Mouse (Mus musculus): ENCODE data around the gene Tstd2. TPM values are rescaled to one million over a fixed set of nuclear protein-coding genes. Genes with fewer than 3 reads are reported as not detected.

Gene Tstd2
- total RNA-seq, 2 experiments from 2014 or later: 14.5 to 15.1 TPM

DNA sequence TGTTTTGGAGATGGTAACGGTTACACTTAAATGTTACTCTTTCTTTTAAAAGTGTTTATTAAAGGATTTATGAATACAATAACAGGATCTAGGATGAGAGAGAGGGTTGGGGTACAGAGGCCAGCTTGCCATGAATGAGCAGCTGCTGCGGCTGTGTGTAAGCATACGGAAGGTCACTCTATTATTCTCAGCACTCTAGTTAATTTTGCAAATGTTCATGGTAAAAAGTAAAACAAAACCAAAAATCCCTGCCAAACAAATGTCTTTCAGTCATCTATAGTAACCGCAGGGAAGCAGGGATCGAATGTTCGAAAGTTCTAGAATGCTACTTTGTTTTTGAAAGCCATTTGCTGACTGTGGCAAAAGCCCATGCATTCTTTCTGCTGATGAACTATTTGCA, 15.1 kb downstream of the Tstd2 start:
- no peak for DNase-seq (ENCODE audit: low spot score)
- intact Hi-C loops (cut with DNase I): loop anchor here (5.0 kb wide), 1 partner anchor 106 kb away; no protein-coding TSS in a partner anchor

DNA sequence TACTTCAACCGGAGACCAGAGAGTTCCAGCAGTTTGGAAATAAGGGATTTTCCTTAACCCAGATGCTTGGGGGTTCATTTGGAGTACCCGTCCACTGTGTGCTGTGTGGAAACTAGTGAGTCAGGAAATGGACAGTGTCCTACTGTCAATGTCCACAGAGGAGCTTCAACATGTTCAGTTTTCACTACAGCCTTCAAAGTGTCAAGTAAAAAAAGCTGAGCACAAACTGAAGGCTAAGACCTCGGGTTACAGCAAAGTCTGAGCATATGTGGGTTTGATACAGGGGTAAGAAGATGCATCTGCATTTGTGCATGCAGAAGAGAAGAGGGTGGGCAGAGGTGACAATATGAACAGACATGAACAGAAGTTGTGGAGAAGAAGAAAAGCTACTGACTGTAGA, 17.7 kb downstream of the Tstd2 start:
- intact Hi-C loops (cut with DNase I): loop anchor here (5.0 kb wide), 1 partner anchor 103 kb away; no protein-coding TSS in a partner anchor
- DNase-seq (ENCODE audit: low spot score): no peak

DNA sequence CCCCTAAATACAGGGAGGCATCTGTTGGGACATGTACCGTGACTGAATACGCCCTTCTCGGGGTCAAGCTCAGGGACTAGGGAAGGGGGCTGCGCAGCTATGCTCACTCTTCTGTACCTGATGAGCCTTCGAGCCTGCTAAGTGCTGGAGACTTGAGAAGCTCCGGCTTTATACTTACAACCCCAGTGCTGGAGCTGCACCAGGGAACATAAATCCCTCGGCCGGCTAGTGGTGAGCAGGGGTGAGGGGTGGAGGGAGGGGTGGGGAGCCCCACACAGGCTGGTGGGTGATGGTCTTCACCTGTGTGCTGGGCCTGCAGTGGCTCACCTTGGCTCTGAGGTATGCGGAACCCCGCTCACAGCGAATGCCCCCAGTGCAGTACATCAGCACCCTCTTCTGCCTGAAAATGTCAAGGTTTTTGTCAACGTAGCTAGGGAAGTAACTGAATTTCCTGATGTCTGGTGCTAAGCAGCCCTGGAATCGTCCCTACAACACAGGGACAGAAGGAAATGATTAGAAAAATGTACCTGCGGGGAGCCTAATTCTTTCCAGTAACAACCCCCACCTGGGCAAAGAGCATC, 18.9 kb downstream of the Tstd2 start:
- intact Hi-C loops (cut with DNase I): loop anchor here (5.0 kb wide), 1 partner anchor 102 kb away; no protein-coding TSS in a partner anchor

DNA sequence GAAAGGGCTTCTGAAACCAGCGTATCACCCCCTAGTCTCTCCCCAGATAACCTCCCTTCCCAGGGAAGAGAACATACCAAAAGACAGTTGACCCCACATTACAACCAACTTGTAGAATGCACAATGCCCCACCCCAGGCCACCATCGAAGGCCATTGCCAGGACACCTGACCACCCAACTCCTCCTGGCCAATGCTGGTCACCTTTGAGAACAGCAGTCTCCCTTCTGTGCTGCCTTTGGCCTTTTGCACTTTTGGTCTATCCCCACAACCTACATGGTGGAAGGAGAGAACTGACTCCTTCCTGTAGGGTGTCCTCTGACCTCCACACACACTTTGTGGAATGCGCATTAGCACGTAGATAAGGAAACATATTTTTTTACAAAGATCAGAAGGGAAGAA, 21.0 kb downstream of the Tstd2 start:
- intact Hi-C loops (cut with DNase I): no loop called here

More for the DNA sequence above, 18.9 kb downstream of the Tstd2 start:
- DNase-seq (ENCODE audit: low spot score): no peak

DNA sequence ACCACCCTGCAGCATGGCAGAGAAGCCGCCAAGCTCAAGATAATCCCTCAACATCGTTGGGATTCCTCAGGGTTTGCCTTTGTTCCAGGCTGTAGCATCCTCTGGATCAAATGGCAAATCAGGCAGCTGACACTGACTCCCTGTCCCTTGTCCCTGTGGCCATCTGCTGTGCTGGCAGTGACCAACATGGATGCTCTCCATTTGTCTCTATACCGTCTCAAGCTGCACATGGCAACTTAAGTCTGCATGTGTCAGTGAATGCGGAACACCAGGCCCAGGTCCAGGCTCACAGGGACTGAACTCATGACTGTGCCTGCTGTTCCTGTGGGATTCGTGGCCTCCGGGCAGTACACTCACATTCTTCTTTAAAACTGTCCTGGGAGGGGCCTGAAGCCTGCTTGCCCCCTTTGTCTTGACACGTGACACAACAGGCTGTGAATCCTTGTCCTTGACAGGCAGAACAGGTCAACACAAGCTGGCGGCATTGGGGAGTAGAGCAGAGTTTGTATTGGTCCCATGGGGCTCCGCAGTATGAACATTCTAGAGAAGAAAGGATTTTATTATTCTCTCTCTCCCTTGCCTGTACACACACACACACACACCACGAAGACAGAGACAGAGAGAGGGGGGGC, 21.8 kb downstream of the Tstd2 start:
- DNase-seq (ENCODE audit: low spot score): no peak
- intact Hi-C loops (cut with DNase I): no loop called here

More for the DNA sequence above, 21.0 kb downstream of the Tstd2 start:
- no peak for DNase-seq (ENCODE audit: low spot score)

DNA sequence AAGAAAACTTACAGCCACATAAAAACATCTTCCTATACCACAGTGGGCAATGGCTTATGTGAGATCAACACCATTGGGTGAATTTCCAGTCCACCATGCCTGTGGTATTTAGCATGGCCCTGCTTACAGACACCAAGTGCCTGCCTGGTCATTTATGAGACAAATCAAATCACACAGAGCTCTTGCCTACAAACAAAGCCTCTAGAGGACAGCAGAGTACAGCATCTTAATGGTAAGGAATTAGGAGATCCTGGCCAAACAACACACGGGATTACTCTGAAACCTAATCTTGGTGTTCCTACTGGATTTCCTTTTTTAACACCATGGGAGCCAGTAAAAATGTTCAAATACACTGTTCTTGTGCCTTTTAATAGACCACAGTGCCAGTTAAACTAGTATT, 23.2 kb downstream of the Tstd2 start:
- intact Hi-C loops (cut with DNase I): no loop called here

DNA sequence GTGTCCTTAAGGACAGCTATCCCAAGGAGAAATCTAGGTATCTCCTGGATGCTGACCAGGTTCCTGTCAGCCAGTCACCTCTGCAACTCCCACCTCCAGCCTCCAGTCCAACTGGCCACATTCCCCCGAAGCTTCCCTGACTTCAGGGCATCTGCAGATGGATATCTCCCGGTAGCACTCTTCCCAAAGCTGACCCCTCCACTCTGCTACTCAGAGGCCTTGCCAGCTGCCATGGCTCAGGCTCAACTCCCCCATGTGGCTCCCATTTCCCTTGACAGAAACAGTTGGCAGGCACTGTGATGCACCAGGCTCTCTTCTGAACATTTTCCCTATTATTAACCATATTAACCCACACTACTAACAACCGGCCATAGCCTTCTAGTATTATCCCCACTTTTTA, 27.1 kb downstream of the Tstd2 start:
- DNase-seq (ENCODE audit: low spot score): no peak
- intact Hi-C loops (cut with DNase I): loop anchor here (5.0 kb wide), 1 partner anchor 74 kb away; the partner anchor contains the start of gene Tmod1

More for the DNA sequence above, 23.2 kb downstream of the Tstd2 start:
- no peak for DNase-seq (ENCODE audit: low spot score)

DNA sequence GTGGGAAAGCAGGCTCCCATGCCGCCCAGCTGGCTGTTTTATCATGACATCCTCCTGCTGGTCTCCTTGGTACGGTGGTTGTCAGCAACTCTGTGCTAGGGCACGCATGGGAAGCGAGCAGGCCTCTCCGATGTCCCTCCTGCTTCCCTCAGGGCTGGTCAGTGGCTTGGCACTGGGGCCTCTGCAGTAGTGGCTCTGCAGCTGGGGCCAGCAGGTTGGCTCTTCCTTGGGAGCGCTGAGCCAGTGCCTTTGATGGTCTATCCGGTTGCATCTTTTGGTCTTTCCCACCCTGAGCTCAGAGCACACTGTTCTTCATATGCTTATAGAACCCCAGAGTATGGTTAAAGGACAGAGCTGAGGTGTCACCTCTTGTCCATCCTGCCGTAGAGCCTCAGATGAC, 28.4 kb downstream of the Tstd2 start:
- no peak for DNase-seq (ENCODE audit: low spot score)
- intact Hi-C loops (cut with DNase I): loop anchor here (5.0 kb wide), 1 partner anchor 73 kb away; the partner anchor contains the start of gene Tmod1

DNA sequence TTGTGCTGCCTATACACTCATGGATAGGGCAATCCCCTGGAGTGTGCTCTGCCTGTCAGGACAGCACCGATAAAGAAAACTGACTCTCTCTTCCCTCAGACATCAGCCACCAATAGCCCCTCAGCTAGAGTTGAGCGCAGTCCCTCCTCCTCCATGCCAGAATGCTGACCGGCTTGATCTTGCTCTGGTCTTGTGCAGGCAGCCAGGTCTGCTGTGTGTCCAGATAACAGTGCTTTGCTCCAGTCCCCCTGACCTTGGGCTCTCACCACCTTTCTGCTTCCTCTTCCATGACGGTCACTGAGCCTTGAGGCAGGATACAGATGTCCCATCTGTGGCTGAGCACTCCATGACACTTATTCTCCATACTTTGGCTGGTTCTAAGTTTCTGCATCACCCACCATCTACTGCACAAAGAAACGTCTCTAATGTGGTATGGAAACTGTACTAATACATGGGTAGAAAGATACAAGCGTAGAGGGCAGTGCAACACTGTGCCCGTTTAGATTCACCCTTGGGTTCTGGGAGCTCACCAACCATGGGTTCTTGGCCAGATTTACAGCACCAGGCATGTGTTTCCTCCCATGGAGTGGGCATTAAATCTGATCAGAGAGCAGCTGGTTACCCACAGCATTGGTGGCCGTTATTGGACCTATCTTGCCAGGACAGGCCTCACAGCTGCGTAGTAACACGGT, 36.3 kb downstream of the Tstd2 start:
- no peak for DNase-seq (ENCODE audit: low spot score)
- intact Hi-C loops (cut with DNase I): no loop called here

DNA sequence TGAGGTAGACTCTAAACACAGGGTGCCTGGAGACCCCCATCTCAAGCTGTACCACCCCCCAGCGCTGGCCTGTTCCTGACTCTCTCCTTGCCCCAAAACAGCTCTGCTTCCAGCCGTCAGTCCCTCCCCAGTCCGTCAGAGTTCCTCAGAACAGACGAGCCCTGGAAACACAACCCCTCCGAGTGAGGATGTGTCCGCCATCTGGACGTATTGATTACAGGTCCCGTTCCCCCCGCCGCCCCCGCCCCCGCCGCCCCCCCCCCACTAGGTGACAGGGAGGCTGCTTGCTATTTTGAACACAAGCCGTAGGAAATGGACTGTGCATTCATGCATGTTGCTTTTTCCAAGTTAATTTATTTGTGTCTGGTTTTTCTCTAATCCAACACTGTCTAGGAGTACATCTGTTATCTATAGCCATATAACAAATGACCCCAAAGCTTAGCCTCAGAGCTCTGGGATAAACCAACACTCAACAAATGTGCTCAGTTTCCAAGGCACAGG, 37.2 kb downstream of the Tstd2 start:
- intact Hi-C loops (cut with DNase I): no loop called here
- no peak for DNase-seq (ENCODE audit: low spot score)

DNA sequence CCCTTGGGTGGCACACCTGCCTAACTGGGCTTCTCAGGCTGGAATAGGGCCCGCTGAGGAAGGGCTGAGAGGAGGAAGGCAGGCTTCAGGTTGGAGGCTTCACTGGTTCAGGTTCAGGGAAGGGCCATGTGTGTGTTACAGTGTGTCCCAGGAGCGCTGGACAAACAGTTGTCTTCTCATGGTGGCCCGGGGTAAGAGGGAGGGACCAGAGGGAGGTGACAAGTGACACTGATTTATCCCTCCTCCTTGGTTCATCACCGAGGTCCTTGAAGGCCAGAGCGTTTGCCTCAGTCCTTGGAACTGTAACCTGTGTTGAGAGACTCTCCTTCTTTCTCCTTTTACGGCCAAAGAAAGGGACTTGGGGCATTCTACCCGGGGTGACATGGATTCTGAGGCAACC, 38.0 kb downstream of the Tstd2 start:
- DNase-seq (ENCODE audit: low spot score): no peak
- intact Hi-C loops (cut with DNase I): no loop called here

DNA sequence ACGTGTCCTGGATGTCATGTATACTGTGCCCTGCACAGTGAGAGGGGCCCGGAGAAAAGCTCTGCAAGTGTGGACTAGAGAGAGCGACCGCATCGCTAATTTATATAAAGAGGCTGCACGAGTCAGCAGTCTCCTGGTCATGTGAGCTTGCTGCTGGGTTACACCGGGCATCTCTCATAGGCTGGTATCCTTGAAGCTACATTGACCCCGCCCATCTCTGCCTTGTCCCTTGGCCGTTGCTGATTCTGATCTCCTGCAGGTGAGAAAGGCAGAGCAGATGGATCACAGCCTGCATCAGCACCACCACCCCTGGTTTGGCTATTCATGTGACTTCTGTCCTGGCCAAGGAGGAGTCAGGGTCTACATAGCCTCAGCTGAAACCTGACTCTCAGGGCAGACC, 39.4 kb downstream of the Tstd2 start:
- intact Hi-C loops (cut with DNase I): no loop called here
- DNase-seq (ENCODE audit: low spot score): no peak

DNA sequence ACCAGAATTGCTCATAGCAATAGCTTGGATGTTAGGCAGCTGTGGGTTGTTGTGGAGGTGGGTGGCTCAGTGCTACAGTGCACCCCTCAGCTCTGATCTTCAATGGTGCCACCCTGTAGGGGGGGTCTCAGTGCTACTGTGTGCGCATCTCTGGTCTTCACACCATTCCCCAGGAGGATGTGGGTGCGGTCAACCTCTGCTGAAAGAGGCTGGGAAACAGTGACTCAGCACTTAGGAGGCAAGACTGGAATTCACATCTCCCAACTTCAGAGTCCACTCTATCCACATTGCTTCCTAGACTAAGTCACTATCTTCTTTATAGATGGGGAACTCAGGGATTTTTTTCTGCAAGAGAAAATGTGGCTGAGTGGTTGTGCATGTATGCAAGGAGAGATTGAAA, 40.9 kb downstream of the Tstd2 start:
- DNase-seq (ENCODE audit: low spot score): no peak
- intact Hi-C loops (cut with DNase I): no loop called here

DNA sequence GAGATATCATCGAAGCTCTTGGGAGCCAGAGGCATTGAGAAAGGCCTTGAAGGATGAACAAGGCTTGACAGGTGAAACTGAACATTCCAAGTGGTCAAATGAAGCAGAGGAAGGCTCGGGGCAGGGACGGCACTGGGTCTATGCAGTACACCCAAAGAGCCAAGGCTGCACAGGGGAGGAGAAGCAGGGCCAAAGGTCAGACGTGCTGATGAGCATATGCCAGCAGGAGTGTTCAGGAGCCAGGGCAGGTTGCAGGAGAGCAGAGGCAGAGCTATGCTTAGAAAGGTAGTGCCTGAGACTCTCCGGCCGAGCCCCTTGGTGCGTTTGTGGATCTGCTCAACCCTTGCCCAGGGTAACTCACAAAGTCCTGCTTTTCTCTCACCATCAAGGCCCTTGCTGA, 41.9 kb downstream of the Tstd2 start:
- intact Hi-C loops (cut with DNase I): no loop called here
- no peak for DNase-seq (ENCODE audit: low spot score)

DNA sequence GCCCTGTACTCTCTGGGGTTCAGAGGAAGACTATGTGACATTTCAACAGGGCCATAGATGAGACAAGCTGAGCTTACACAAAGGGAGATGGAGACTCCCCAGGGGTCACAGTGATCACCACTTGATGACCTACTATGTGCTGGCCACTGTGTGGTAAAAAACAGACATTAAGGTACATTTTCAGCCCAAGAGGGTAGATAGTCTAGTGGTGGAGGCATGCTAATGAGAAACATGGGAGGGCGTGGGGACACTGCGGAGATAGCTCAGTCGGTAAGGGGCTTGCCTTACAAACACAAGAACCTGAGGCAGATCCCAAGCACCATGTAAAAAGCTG, 42.7 kb downstream of the Tstd2 start:
- DNase-seq (ENCODE audit: low spot score): no peak
- intact Hi-C loops (cut with DNase I): no loop called here

DNA sequence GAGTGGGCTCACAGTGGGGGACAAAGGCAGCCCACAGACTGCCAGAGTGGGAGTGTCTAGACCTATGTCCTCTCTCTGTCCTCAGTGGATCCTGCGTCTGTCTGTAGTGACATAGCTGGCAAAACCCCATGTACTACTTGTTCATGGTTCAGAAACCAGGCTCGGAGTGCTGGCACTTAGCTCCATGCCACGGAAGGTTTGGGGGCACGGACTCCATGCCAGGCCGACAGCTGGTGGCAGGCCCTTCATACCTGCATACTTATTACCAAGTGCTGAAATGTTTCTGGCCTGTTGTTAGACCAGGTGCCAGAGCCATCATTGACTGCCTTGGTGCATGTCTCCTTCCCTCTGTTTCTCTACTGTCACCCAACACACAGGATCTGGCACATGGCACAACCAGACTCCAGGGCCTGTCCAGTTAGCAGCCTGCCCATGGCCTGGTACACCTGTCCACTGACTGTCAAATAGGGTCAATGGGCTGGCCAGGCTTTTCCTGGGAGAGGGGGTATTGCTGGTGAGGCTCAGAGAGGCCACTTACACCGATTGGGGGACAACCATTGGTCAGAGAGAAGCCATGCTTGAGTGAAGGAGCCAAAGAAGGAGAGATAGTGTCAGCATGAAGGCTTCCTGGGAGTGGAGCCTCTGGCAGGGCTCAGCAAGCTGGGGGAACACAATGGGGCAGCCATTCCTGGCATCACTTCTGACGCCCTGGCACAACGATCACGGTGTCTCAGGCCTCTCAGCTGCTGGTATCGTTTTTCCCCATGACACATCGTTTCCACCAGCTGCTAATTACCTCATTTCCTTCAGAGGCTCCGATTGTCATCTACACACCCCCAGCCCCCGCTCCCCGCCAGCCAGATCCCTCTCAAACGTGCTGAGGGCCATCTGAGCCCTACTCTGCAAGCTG, 43.3 kb downstream of the Tstd2 start:
- intact Hi-C loops (cut with DNase I): no loop called here
- DNase-seq (ENCODE audit: low spot score): no peak

DNA sequence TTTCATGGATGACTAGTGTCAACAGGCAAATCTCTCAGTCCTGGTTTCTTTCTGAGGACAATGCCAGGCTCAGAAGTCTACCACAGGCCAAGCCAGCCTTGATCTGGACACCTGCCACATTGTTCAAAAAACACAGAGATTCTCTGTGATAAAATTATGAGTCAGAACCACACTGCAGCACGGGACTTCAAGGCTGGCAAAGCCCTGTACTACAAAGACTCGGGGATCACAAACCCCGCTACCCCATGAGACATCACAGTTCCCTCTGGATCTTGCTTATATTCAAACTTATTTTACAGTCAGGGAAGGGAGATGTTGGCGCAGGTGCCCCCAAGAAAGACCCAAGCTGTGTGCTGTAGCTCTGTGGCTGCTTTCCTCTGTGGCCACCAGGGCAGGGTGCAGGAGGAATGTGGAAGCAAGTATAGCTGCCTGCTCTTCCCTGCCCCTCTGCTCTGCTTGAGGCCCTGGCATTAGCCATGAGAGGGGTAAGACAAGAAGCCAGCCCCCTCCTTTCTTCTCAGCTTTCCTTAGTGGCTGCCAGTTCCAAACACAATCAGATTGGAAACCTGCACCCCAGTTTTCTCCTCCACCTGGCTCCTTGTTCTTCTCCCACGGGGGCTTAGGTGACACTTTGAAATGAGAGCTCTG, 45.9 kb downstream of the Tstd2 start:
- DNase-seq (ENCODE audit: low spot score): no peak
- intact Hi-C loops (cut with DNase I): no loop called here

DNA sequence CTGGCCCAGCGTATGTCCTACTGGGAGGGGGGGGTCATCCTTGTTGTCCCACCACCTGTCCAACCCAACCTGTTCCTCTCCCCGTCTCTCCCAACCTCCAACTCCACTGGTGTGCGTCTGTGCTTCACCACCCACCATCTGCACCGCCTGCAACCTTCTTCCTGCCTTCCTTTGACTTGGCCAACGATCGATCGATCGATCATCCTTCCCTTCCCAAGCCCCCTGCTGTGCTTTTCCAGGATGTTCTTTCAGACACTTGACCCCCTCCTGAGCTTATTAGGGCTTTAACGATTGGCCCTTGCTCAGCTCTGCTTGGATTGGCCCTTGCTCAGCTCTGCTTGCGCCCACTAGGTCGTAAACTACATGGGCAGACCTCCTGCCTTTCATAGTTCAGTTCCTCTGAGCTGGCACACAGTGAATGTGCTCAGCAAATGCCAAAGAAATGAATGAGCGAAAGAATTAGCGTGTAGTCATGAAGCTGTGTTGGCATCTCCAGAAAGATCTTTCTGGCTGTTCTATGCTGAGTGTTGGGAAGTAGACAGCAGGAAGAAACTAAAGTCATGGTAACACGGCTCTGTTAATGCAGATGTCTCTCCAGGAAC, 48.9 kb downstream of the Tstd2 start:
- intact Hi-C loops (cut with DNase I): no loop called here
- DNase-seq (ENCODE audit: low spot score): no peak

DNA sequence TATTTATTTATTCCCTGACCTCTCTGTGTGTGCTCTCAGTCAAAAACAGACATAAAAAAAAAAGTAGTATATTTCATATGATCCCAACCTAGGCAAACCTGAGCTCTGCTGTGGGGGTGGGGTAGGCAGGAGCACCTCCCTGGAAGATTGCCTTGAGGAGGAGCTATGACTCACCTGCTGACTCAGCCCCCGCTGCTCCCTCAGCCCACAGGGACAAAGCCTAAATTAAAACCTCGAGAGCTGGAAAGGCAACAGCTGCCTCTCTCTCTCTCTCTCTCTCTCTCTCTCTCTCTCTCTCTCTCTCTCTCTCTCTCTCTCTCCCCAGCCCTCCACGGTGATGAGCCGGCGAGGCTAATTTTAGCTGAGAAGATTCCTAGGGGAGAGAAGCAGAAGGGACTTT, 50.6 kb downstream of the Tstd2 start:
- intact Hi-C loops (cut with DNase I): no loop called here

More for the DNA sequence above, 50.6 kb downstream of the Tstd2 start:
- DNase-seq (ENCODE audit: low spot score): no peak

Measured in heart, postnatal 25 days (tissue).